Mouse (Mus musculus): ENCODE results near the gene Irs2.

Irs2 gene

DNA sequence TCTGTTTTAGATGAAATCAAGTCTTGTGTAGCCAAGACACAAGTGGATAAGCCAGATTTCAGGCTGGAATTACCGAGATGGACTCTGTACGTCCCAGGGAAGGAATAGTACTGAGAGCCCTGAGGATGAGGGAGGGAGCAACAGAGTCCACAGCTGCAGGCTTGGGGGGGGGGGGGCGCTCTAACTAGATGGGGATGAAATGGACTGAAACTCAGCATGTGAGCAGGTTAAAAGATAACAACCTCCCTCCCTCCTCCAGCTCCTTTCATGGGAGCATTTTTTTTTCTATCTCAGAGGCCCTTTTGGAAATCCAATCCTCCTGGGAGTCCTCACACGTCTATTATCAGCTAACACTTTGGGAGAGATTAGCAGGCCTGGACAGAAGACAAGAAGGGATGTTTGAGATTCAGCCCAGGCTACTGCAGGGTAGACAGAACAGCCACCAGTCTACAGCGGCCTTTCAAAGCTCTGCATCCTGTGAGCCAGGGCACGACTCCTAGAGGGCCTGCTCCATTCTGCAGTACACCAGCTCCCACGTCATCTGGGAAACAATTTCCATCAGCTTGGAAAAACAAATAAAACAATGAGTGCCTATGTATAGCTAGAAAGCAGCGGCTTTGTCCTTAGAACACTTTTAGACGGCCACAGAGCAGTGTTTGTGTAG lies 50.8 kb downstream of the Irs2 start:
- in situ Hi-C loops (cut with MboI, MseI) = no loop called here

DNA sequence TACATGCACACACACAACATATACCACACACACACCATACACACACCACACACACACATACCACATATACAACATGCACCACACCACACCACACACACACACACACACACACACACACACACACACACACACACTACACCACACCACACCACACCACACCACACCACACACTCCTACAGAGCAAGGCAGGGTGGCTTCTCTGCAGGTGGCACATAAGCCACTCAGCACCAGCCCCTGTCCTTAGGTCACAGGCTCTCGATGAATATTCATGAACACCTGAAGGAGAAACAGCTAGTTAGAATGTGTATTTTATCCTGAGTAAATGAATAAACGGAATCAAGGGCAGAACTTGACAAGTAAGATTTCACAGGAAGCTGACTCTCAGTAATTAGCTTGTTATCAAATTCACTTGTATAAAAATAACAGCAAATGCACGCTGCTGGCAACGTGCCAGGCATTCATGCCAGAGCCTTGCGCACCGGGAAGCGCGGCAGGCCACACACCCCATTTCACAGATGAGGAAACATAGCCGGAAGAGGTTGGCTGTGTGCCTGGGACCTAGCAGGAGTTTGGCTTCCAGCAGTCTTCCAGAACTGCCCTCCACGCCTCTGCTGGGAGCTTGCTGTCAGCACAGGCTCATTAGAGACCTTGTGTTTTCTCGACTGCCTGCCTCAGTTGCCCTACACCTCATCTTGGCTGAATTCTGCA lies 54.8 kb downstream of the Irs2 start:
- in situ Hi-C loops (cut with MboI, MseI) = no loop called here

GRCm38 (mm10) chr8:10952706-10953105 lies 55.6 kb downstream of the Irs2 start:
- in situ Hi-C loops (cut with MboI, MseI) = no loop called here

GRCm38 (mm10) chr8:10952235-10952634 lies 56.0 kb downstream of the Irs2 start:
- in situ Hi-C loops (cut with MboI, MseI) = no loop called here

GRCm38 (mm10) chr8:10951567-10951966 lies 56.7 kb downstream of the Irs2 start:
- in situ Hi-C loops (cut with MboI, MseI) = no loop called here

- in situ Hi-C loops (cut with MboI, MseI) = no loop called here
Observed at GRCm38 (mm10) chr8:10945939-10946740, 62.1 kb downstream of the Irs2 start.

- in situ Hi-C loops (cut with MboI, MseI) = no loop called here
Observed at GRCm38 (mm10) chr8:10945490-10945889, 62.8 kb downstream of the Irs2 start.

DNA sequence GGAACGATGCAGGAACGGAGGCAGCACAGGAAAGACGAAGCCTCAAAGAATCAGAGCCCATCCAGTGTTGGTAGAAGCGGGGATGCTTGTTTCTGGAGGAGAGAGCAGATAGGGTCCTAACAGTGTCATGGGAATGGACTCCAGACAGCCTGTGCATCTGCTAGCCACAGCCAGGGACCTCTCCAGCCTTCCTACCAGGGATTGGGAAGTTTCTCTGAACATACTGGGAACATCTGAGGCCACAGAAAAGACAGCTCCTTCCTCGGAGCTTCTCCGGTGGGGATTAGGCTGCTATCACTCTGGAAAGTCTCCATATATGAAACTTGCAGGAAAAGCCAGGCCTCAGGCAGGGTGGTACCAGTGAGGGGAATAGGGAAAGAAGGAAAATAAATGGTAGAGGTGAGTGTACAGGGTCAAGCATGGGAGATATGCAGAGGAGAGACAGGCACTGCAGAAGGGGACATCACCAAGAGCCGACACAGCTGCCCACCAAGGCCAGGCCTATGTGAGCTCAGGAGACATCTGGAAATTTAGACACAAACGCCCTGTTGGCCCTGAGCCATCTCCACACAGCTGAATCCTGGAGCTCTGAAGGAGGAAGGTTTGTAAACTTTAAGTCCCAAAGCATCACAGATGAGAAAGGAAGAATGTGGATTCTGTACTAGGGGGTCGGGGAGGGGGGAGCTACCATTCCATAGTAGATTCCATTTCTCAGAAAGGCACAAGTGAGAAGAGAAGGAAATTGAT lies 64.8 kb downstream of the Irs2 start:
- in situ Hi-C loops (cut with MboI, MseI) = no loop called here

DNA sequence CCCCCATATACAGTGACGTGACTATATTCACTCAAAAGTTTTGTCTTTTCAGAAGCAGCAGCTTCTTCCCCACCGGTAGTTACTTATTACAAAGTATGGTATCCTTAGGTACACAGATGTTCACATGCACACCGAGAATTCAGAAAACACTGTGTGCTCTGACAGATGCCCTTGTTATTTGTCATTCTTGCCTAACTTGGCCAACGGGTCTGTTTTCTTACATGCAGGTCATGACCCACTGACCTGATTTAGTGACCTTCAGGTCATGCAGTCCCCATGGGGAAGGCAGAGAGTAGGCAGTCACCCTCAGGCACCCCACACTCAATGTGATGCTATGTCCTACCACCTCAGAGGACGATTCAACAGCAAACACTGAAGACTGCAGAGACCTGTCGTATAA lies 68.4 kb downstream of the Irs2 start:
- in situ Hi-C loops (cut with MboI, MseI) = no loop called here

DNA sequence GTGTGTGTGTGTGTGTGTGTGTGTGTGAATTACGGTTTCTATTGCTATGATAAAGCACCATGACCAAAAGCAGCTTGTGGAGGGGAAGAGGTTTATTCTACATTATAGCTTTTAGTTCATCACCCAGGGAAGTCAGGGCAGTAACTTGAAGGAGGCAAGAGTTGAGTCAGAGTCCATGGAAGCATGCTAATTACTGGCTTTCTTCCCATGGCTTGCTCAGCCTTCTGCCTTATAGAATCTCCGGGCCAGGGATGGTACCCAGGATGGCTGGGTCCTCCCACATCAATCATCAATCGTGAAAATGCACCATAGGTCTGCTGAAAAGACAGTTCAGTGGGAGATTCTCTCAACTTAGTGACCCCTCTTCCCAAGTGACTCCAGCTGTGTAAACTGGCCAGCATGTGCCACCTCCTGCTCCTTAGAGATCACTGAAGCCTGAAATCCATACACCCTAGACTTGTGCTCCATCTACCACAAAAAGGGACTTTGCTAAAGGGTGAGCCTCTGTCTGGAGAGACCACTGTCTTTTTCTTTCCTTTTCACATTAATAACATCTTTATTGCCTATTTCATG lies 69.0 kb downstream of the Irs2 start:
- in situ Hi-C loops (cut with MboI, MseI) = no loop called here

DNA sequence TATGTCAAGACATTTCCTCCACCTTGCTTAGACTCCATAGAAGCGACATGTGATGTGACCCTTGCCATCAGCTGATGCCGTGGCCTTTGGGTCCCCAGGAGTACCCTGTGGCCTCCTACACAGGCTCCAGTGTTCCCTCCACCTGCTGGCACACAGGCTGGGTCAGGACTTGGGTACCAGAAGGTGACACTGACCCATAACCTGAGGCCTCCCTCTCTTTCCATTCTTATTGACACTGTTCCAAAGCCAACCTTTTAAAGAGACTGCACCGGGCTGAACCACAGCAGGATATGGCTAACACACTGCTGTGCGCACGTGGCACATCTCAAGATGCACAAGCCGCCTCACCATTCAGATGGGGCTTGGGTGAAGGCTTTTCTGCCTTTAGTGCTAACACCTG lies 70.0 kb downstream of the Irs2 start:
- in situ Hi-C loops (cut with MboI, MseI) = no loop called here

GRCm38 (mm10) chr8:10936646-10937045 lies 71.6 kb downstream of the Irs2 start:
- in situ Hi-C loops (cut with MboI, MseI) = no loop called here

DNA sequence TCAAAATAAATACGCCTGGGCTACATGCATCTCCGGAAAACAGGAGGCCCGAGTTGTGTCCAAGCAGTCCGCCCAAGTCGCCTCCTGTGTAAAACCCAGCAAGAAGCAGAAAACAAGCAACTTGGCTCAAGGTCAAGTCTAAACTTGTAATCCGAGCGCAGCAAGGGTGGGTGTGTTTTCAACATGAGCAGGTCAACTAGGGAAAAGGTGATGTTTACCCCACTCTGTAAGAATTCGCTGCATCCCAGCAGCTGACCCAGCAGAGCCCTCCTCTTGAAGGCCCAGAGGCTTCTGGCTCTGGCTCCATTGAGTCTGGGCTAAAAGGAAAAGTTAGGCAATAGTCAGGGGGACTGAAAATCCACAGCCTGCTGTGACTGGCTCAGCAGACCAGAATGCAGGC lies 73.0 kb downstream of the Irs2 start:
- in situ Hi-C loops (cut with MboI, MseI) = no loop called here
